Mouse (Mus musculus): ENCODE results near the gene Usp6nl.

- TF ChIP-seq EP300 (IDR thresholded peaks at IDR 0.05; ENCODE audit: insufficient read depth, low read depth, low read length) (no peak), CTCF (IDR thresholded peaks at IDR 0.05) (no peak), POLR2A (IDR thresholded peaks at IDR 0.05; ENCODE audit: insufficient read depth, low read depth, low read length) (no peak)
These were observed 27.0 kb downstream of the Usp6nl start for GRCm38 (mm10) chr2:6349256-6350092.

All from heart, adult 2 months (tissue).